In genomic region chr11:106506211-106506610, GRCm38 (mm10) we compare ENCODE assay signal across 23 mouse cellular contexts. TPM values are rescaled to one million over a fixed set of nuclear protein-coding genes. Genes with fewer than 3 reads are reported as not detected.
DNase-seq lines count a peak whose midpoint lies in the region; ATAC-seq and TF ChIP-seq lines count a peak whose summit lies in the region.
"Had no signal": no experiment of that assay in that cellular context is flagged by ENCODE, and none has a peak within 500 bp of the region (broad histone marks: within the 10 kb centered on the region; RNA-seq: fewer than 3 reads in every experiment).

No protein-coding gene starts in this region.

- no peak for ATAC-seq in intestine, postnatal 0 days
- ATAC-seq in intestine, embryonic 15.5 days = no peak
- no peak for ATAC-seq in lung, postnatal 0 days
- ATAC-seq: hindbrain, embryonic 16.5 days had no signal

- TF ChIP-seq EP300 in lung, postnatal 0 days (IDR thresholded peaks at IDR 0.05) = no peak

- peak; percentile 46 for TF ChIP-seq CTCF in intestine, postnatal 0 days (IDR thresholded peaks at IDR 0.05; ENCODE audit: low read depth)
- peak; percentile 37 for TF ChIP-seq CTCF in lung, postnatal 0 days (IDR thresholded peaks at IDR 0.05)

- peaks cover 20% of the 10 kb centered on the region for H3K36me3 ChIP-seq in intestine, postnatal 0 days (ENCODE audit: control insufficient read depth, insufficient read depth)
- peaks cover 5% of the 10 kb centered on the region; the same call in 1 of the 2 replicates for H3K36me3 ChIP-seq in intestine, embryonic 15.5 days
- peaks cover 13% of the 10 kb centered on the region for H3K36me3 ChIP-seq in lung, postnatal 0 days (ENCODE audit: insufficient read depth, low read length)

- H3K4me1 ChIP-seq in intestine, postnatal 0 days (replicated peaks; ENCODE audit: control insufficient read depth, insufficient read depth, low read length) = no peaks in the 10 kb centered on the region; the same call in 1 of the 2 replicates
- no peaks in the 10 kb centered on the region for H3K4me1 ChIP-seq in intestine, embryonic 15.5 days (replicated peaks)
- peaks cover 5% of the 10 kb centered on the region; the same call in 1 of the 2 replicates for H3K4me1 ChIP-seq in lung, postnatal 0 days (ENCODE audit: insufficient read depth, low read depth, low read length)
- H3K4me1 ChIP-seq: lung, embryonic 15.5 days had no signal

- H3K27ac ChIP-seq in intestine, postnatal 0 days (ENCODE audit: low read depth, low read length) = no peak overlapping the region
- H3K27ac ChIP-seq in intestine, embryonic 15.5 days = no peak overlapping the region
- H3K27ac ChIP-seq in lung, postnatal 0 days (ENCODE audit: low read length) = no peak overlapping the region
- H3K27ac ChIP-seq: forebrain, embryonic 10.5 days; heart, embryonic 15.5 days; lung, embryonic 15.5 days; midbrain, embryonic 10.5 days; neural tube, embryonic 15.5 days had no signal

- 87% methylated on average over 6 of the region's 6 CpGs for WGBS in intestine, postnatal 0 days
- 85% methylated on average over 6 of the region's 6 CpGs for WGBS in intestine, embryonic 15.5 days
- WGBS in lung, postnatal 0 days = 90% methylated on average over 6 of the region's 6 CpGs

- DNase-seq in lung, postnatal 0 days (ENCODE audit: low spot score) = no peak
- no peak for DNase-seq in lung, postnatal 25 days (ENCODE audit: low spot score)
- DNase-seq in R1 (ENCODE audit: low read depth, low spot score) = peak; percentile 54
- DNase-seq in cerebellum, adult 11-12 months = no peak
- no peak for DNase-seq in kidney, postnatal 36 days
- DNase-seq: adrenal gland, postnatal 36 days; cerebellum, adult 18-20 months; cerebellum, postnatal 14 days; gastrocnemius, postnatal 36 days; heart, postnatal 4 days; kidney, adult 18-20 months; kidney, postnatal 10 days; layer of hippocampus, postnatal 36 days; thymus, adult 2 months had no signal

- H3K4me2 ChIP-seq in intestine, postnatal 0 days (replicated peaks; ENCODE audit: low read depth) = no peak overlapping the region
- no peak overlapping the region for H3K4me2 ChIP-seq in intestine, embryonic 15.5 days (replicated peaks)
- no peak overlapping the region for H3K4me2 ChIP-seq in lung, postnatal 0 days (replicated peaks; ENCODE audit: low read depth, low read length)
- H3K4me2 ChIP-seq: heart, embryonic 15.5 days; liver, embryonic 11.5 days; lung, embryonic 15.5 days; neural tube, embryonic 15.5 days had no signal

- H3K4me3 ChIP-seq in intestine, postnatal 0 days (ENCODE audit: low read depth, low read length) = no peak overlapping the region
- no peak overlapping the region for H3K4me3 ChIP-seq in intestine, embryonic 15.5 days (replicated peaks)
- no peak overlapping the region for H3K4me3 ChIP-seq in lung, postnatal 0 days (ENCODE audit: low read depth, low read length)
- H3K4me3 ChIP-seq: forebrain, embryonic 10.5 days; heart, embryonic 15.5 days; lung, embryonic 15.5 days; midbrain, embryonic 10.5 days; neural tube, embryonic 15.5 days had no signal

- no peak overlapping the region for H3K9ac ChIP-seq in intestine, postnatal 0 days (ENCODE audit: low read depth, low read length)
- no peak overlapping the region for H3K9ac ChIP-seq in intestine, embryonic 15.5 days
- no peak overlapping the region for H3K9ac ChIP-seq in lung, postnatal 0 days (replicated peaks; ENCODE audit: low read depth)
- H3K9ac ChIP-seq: heart, embryonic 15.5 days; lung, embryonic 15.5 days; neural tube, embryonic 15.5 days had no signal

- H3K27me3 ChIP-seq in intestine, postnatal 0 days (replicated peaks; ENCODE audit: control insufficient read depth, insufficient read depth, low read length) = no peaks in the 10 kb centered on the region
- H3K27me3 ChIP-seq in intestine, embryonic 15.5 days (replicated peaks) = no peaks in the 10 kb centered on the region
- no peaks in the 10 kb centered on the region for H3K27me3 ChIP-seq in lung, postnatal 0 days (replicated peaks; ENCODE audit: insufficient read depth, low read length)
- H3K27me3 ChIP-seq: heart, embryonic 15.5 days; lung, embryonic 15.5 days; neural tube, embryonic 15.5 days had no signal

- no peaks in the 10 kb centered on the region for H3K9me3 ChIP-seq in intestine, postnatal 0 days (ENCODE audit: control insufficient read depth)
- H3K9me3 ChIP-seq in intestine, embryonic 15.5 days = no peaks in the 10 kb centered on the region
- H3K9me3 ChIP-seq in lung, postnatal 0 days (ENCODE audit: low read length) = no peaks in the 10 kb centered on the region
- H3K9me3 ChIP-seq: forebrain, embryonic 10.5 days; heart, embryonic 15.5 days; lung, embryonic 15.5 days; midbrain, embryonic 10.5 days; neural tube, embryonic 15.5 days had no signal

RNA-seq across cellular contexts. Expression of gene Ern1, which starts 18.6 kb away (rescaled TPM):
- polyA plus RNA-seq in intestine, postnatal 0 days (2015; fragmentation: Nextera tagmentation; extraction: Ambion mirVana) = 1.6 and 2.9 TPM in 2 replicates
- polyA plus RNA-seq in intestine, embryonic 15.5 days (2015; fragmentation: Nextera tagmentation; extraction: Ambion mirVana) = 4.8 and 5.8 TPM in 2 replicates
- 5.4 and 6.3 TPM in 2 replicates for polyA plus RNA-seq in lung, postnatal 0 days (2015; fragmentation: Nextera tagmentation; extraction: Ambion mirVana)
